Mouse (Mus musculus): ENCODE measurements around the gene Rccd1.

Gene Rccd1

GRCm38 (mm10) chr7:80285725-80286124 lies 38.5 kb downstream of the Rccd1 start:
- Histone ChIP-seq H3K36me3 (ENCODE audit: insufficient read depth, low read length) (peaks cover 94% of the 10 kb centered on the region), H3K9me3 (ENCODE audit: low read length) (no peaks in the 10 kb centered on the region), H3K4me1 (replicated peaks; ENCODE audit: low read depth, low read length) (peaks cover 12% of the 10 kb centered on the region), H3K27me3 (ENCODE audit: insufficient read depth, low read length) (no peaks in the 10 kb centered on the region), H3K4me3 (replicated peaks; ENCODE audit: low read length) (no peak overlapping the region)
- no peak for TF ChIP-seq NANOG (IDR thresholded peaks at IDR 0.05; ENCODE audit: borderline replicate concordance, low read length)
- TF ChIP-seq POU5F1 (IDR thresholded peaks at IDR 0.05; ENCODE audit: borderline replicate concordance, low read length), result no peak
- TF ChIP-seq CTCF (conservative IDR thresholded peaks at IDR 0.05; ENCODE audit: low read length), result no peak

GRCm38 (mm10) chr7:80284391-80284790 lies 39.9 kb downstream of the Rccd1 start:
- H3K4me3 ChIP-seq (replicated peaks; ENCODE audit: low read length), result no peak overlapping the region

GRCm38 (mm10) chr7:80283226-80283918 lies 40.9 kb downstream of the Rccd1 start:
- H3K36me3 ChIP-seq (ENCODE audit: insufficient read depth, low read length), result peaks cover 97% of the 10 kb centered on the region
- H3K27me3 ChIP-seq (ENCODE audit: insufficient read depth, low read length), result no peaks in the 10 kb centered on the region
- no peak overlapping the region for H3K4me3 ChIP-seq (replicated peaks; ENCODE audit: low read length)
- H3K9me3 ChIP-seq (ENCODE audit: low read length), result no peaks in the 10 kb centered on the region
- TF ChIP-seq CTCF (conservative IDR thresholded peaks at IDR 0.05; ENCODE audit: low read length) (no peak), POU5F1 (IDR thresholded peaks at IDR 0.05; ENCODE audit: borderline replicate concordance, low read length) (no peak), NANOG (IDR thresholded peaks at IDR 0.05; ENCODE audit: borderline replicate concordance, low read length) (no peak)
- H3K4me1 ChIP-seq (replicated peaks; ENCODE audit: low read depth, low read length), result 0 out of 2 replicates have a peak, but pooled peaks cover 6% of the 10 kb centered on the region

More at GRCm38 (mm10) chr7:80284391-80284790, 39.9 kb downstream of the Rccd1 start:
- Histone ChIP-seq H3K9me3 (ENCODE audit: low read length) (no peaks in the 10 kb centered on the region), H3K27me3 (ENCODE audit: insufficient read depth, low read length) (no peaks in the 10 kb centered on the region), H3K36me3 (ENCODE audit: insufficient read depth, low read length) (peaks cover 94% of the 10 kb centered on the region), H3K4me1 (replicated peaks; ENCODE audit: low read depth, low read length) (0 out of 2 replicates have a peak, but pooled peaks cover 6% of the 10 kb centered on the region)
- TF ChIP-seq POU5F1 (IDR thresholded peaks at IDR 0.05; ENCODE audit: borderline replicate concordance, low read length) (no peak), CTCF (conservative IDR thresholded peaks at IDR 0.05; ENCODE audit: low read length) (no peak), NANOG (IDR thresholded peaks at IDR 0.05; ENCODE audit: borderline replicate concordance, low read length) (no peak)

- peaks cover 97% of the 10 kb centered on the region for H3K36me3 ChIP-seq (ENCODE audit: insufficient read depth, low read length)
- no peak for TF ChIP-seq NANOG (IDR thresholded peaks at IDR 0.05; ENCODE audit: borderline replicate concordance, low read length)
- no peak for TF ChIP-seq CTCF (conservative IDR thresholded peaks at IDR 0.05; ENCODE audit: low read length)
- no peak for TF ChIP-seq POU5F1 (IDR thresholded peaks at IDR 0.05; ENCODE audit: borderline replicate concordance, low read length)
- no peaks in the 10 kb centered on the region for H3K9me3 ChIP-seq (ENCODE audit: low read length)
- no peaks in the 10 kb centered on the region for H3K27me3 ChIP-seq (ENCODE audit: insufficient read depth, low read length)
- H3K4me3 ChIP-seq (replicated peaks; ENCODE audit: low read length), result no peak overlapping the region
- H3K4me1 ChIP-seq (replicated peaks; ENCODE audit: low read depth, low read length), result 0 out of 2 replicates have a peak, but pooled peaks cover 6% of the 10 kb centered on the region
Measured at GRCm38 (mm10) chr7:80281646-80282045, 42.6 kb downstream of the Rccd1 start.

GRCm38 (mm10) chr7:80280998-80281397 lies 43.3 kb downstream of the Rccd1 start:
- Histone ChIP-seq H3K27me3 (ENCODE audit: insufficient read depth, low read length) (no peaks in the 10 kb centered on the region), H3K36me3 (ENCODE audit: insufficient read depth, low read length) (peaks cover 97% of the 10 kb centered on the region)

GRCm38 (mm10) chr7:80280032-80280431 lies 44.2 kb downstream of the Rccd1 start:
- Histone ChIP-seq H3K27me3 (ENCODE audit: insufficient read depth, low read length) (no peaks in the 10 kb centered on the region), H3K36me3 (ENCODE audit: insufficient read depth, low read length) (peaks cover 96% of the 10 kb centered on the region), H3K4me3 (replicated peaks; ENCODE audit: low read length) (no peak overlapping the region), H3K4me1 (replicated peaks; ENCODE audit: low read depth, low read length) (no peaks in the 10 kb centered on the region), H3K9me3 (ENCODE audit: low read length) (no peaks in the 10 kb centered on the region)
- TF ChIP-seq NANOG (IDR thresholded peaks at IDR 0.05; ENCODE audit: borderline replicate concordance, low read length), result no peak

More at GRCm38 (mm10) chr7:80280998-80281397, 43.3 kb downstream of the Rccd1 start:
- TF ChIP-seq CTCF (conservative IDR thresholded peaks at IDR 0.05; ENCODE audit: low read length), result no peak
- no peak for TF ChIP-seq NANOG (IDR thresholded peaks at IDR 0.05; ENCODE audit: borderline replicate concordance, low read length)
- no peak for TF ChIP-seq POU5F1 (IDR thresholded peaks at IDR 0.05; ENCODE audit: borderline replicate concordance, low read length)
- Histone ChIP-seq H3K4me1 (replicated peaks; ENCODE audit: low read depth, low read length) (0 out of 2 replicates have a peak, but pooled peaks cover 6% of the 10 kb centered on the region), H3K4me3 (replicated peaks; ENCODE audit: low read length) (no peak overlapping the region), H3K9me3 (ENCODE audit: low read length) (no peaks in the 10 kb centered on the region)

- no peaks in the 10 kb centered on the region for H3K4me1 ChIP-seq (replicated peaks; ENCODE audit: low read depth, low read length)
- no peak overlapping the region for H3K4me3 ChIP-seq (replicated peaks; ENCODE audit: low read length)
- H3K27me3 ChIP-seq (ENCODE audit: insufficient read depth, low read length), result no peaks in the 10 kb centered on the region
- TF ChIP-seq POU5F1 (IDR thresholded peaks at IDR 0.05; ENCODE audit: borderline replicate concordance, low read length) (no peak), NANOG (IDR thresholded peaks at IDR 0.05; ENCODE audit: borderline replicate concordance, low read length) (no peak)
- no peaks in the 10 kb centered on the region for H3K9me3 ChIP-seq (ENCODE audit: low read length)
- peaks cover 98% of the 10 kb centered on the region for H3K36me3 ChIP-seq (ENCODE audit: insufficient read depth, low read length)
Measured at GRCm38 (mm10) chr7:80276374-80276773, 47.9 kb downstream of the Rccd1 start.

- TF ChIP-seq CTCF (conservative IDR thresholded peaks at IDR 0.05; ENCODE audit: low read length) (no peak), POU5F1 (IDR thresholded peaks at IDR 0.05; ENCODE audit: borderline replicate concordance, low read length) (no peak), NANOG (IDR thresholded peaks at IDR 0.05; ENCODE audit: borderline replicate concordance, low read length) (no peak)
- Histone ChIP-seq H3K4me1 (replicated peaks; ENCODE audit: low read depth, low read length) (peaks cover 20% of the 10 kb centered on the region), H3K4me3 (replicated peaks; ENCODE audit: low read length) (no peak overlapping the region), H3K9me3 (ENCODE audit: low read length) (no peaks in the 10 kb centered on the region), H3K36me3 (ENCODE audit: insufficient read depth, low read length) (peaks cover 71% of the 10 kb centered on the region), H3K27me3 (ENCODE audit: insufficient read depth, low read length) (no peaks in the 10 kb centered on the region)
Measured at GRCm38 (mm10) chr7:80273456-80273855, 50.8 kb downstream of the Rccd1 start.

Data from E14TG2a.4 (cell line).